Mouse (Mus musculus): ENCODE results near the gene Prnp.

DNA sequence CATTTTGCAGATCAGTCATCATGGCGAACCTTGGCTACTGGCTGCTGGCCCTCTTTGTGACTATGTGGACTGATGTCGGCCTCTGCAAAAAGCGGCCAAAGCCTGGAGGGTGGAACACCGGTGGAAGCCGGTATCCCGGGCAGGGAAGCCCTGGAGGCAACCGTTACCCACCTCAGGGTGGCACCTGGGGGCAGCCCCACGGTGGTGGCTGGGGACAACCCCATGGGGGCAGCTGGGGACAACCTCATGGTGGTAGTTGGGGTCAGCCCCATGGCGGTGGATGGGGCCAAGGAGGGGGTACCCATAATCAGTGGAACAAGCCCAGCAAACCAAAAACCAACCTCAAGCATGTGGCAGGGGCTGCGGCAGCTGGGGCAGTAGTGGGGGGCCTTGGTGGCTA lies 26.7 kb downstream of the Prnp start:
- TF ChIP-seq CTCF (IDR thresholded peaks at IDR 0.05; ENCODE audit: borderline replicate concordance, insufficient read depth, low read depth, low read length) (no peak), POLR2A (IDR thresholded peaks at IDR 0.05; ENCODE audit: borderline replicate concordance, insufficient read depth, low read length) (no peak)
